Mouse (Mus musculus) bone marrow, adult 2 months (tissue): ENCODE results near the gene Slc35g3. TPM values are rescaled to one million over a fixed set of nuclear protein-coding genes. Genes with fewer than 3 reads are reported as not detected.
A peak's percentile ranks its signal among the peaks of the same experiment; 100 is the strongest.

Experiments used
- H3K27ac ChIP-seq: fragments of 200-500 bp; 2 replicates; pipeline ENCODE4 v1.5.1; 2012; ENCODE audit warnings: low read depth, mild to moderate bottlenecking, control low read depth, inconsistent platforms, low read length; ENCODE audit not compliant: control insufficient read depth, poor library complexity, insufficient read depth
- H3K4me1 ChIP-seq: fragments of 200-500 bp; 2 replicates; pipeline ENCODE4 v1.6.1; 2011; ENCODE audit warnings: low read length; ENCODE audit not compliant: control insufficient read depth, insufficient read depth
- H3K4me3 ChIP-seq: fragments of 200-500 bp; replicated peaks from 2 replicates; pipeline ENCODE3; 2011; ENCODE audit warnings: mild to moderate bottlenecking, low read depth, low read length, control low read depth; ENCODE audit not compliant: control insufficient read depth
- CTCF ChIP-seq: fragments of 200-500 bp; IDR thresholded peaks from 2 replicates; pipeline ENCODE4 v1.5.1; 2011; ENCODE audit warnings: low read length, control low read depth; ENCODE audit not compliant: control insufficient read depth, insufficient read depth
- POLR2A ChIP-seq: fragments of 200-500 bp; IDR thresholded peaks from 2 replicates; pipeline ENCODE4 v1.6.1; 2011; ENCODE audit warnings: low read depth, mild to moderate bottlenecking, control low read depth, low read length, borderline replicate concordance; ENCODE audit not compliant: control insufficient read depth
- WGBS: fragments of 180-500 bp; shearing (Covaris S2); methylation state at CpG from one replicate; pipeline ENCODE4 v1.1.7; 2018; 5-methylcytosine and 5-hydroxymethylcytosine counted together
- polyA plus RNA-seq: library from polyadenylated mRNA; stranded (reverse); fragments of >200 nt; gene quantifications from 2 replicates; pipeline ENCODE4 v1.2.4, GENCODE M21; 2011; ENCODE audit warnings: low replicate concordance; ENCODE audit not compliant: missing spikeins, insufficient read depth, insufficient read length

Slc35g3 gene
- polyA plus RNA-seq, 1 experiment: not detected

DNA sequence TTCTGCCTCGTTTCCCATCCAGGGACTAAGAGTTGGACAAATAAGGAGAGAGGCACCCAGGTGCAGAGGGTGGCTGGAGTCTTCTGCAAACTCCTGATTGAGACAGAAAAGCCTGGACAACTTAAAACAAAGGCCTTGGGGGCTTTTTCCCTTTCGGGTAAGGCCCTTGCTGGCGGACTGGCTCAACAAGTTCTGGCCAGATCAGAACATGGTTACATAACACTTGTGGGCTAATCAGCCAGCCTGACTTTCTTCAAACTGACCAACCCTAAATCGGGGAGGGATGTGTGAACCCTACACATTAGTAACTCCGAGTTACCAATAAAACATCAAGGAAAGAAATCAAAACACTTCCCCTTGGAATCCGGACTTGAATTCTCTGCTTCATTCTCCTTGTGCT is 40.9 kb downstream of the Slc35g3 start:
- no peak overlapping the region for H3K27ac ChIP-seq
- no peaks in the 10 kb centered on the region for H3K4me1 ChIP-seq
- WGBS: 71% methylated on average over 6 of the region's 6 CpGs
- TF ChIP-seq POLR2A (no peak), CTCF (no peak)
- no peak overlapping the region for H3K4me3 ChIP-seq

DNA sequence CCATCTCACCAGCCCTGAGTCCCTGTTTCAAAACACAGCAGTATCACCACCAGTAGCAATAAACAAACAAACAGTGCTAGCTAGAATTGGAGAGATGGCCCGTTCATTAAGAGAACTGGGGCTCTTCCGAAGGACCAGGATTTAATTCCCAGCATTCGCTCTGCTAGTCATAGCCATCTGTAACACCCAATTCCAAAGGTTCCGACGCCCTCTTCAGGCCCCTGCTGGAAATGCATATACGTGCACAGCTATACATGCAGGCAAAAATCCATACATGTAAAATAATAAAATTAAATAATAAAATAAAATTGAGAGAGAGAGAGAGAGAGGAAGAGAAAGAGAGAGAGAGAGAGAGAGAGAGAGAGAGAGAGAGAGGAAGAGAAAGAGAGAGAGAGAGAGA is 42.3 kb downstream of the Slc35g3 start:
- 76% methylated on average over 6 of the region's 6 CpGs for WGBS
- TF ChIP-seq POLR2A (no peak), CTCF (no peak)
- Histone ChIP-seq H3K4me1 (no peaks in the 10 kb centered on the region), H3K27ac (no peak overlapping the region), H3K4me3 (no peak overlapping the region)

DNA sequence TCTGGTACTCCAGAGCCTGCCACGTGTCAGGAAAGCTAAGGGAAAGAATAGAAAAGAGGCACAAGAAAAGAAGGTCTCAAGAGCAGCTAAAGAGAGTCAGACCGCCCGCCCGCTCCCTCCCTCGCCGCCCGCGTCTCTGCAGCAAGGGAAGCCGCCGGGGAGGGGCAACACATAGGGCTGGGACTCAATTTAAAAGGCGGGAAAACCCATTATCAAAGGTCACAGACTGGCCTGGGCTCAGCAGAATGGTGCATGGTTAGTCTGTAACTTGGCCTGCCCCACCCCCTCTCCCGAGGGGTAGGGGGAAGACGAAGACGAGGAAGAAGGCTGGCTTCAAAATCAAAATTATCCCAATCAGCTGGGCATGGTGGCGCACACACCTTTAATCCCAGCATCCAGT is 43.1 kb downstream of the Slc35g3 start:
- WGBS: 64% methylated on average over 15 of the region's 15 CpGs
- no peak overlapping the region for H3K4me3 ChIP-seq
- no peak overlapping the region for H3K27ac ChIP-seq
- TF ChIP-seq POLR2A (no peak), CTCF (no peak)
- no peaks in the 10 kb centered on the region for H3K4me1 ChIP-seq

DNA sequence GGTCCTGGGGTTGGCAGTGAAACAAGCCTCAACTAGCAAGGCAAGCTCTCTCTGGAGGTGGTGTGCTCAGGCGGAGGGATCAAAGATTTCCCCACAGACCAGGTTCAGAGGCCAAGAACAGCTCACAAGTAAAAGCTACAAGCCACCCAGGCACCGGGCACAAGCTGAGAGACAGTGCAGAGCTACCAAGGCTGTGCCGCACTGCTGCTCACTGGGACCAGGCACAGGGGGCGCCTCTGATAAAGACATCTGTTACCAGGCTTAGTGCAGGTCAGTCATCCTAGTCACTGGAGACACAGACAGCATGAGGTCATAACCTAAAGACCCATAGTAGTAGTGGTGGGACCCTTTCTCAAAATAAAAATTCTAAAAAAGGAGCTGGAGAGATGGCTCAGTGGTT is 44.8 kb downstream of the Slc35g3 start:
- 81% methylated on average over 4 of the region's 4 CpGs for WGBS
- no peak for TF ChIP-seq POLR2A
- TF ChIP-seq CTCF: no peak
- H3K4me3 ChIP-seq: no peak overlapping the region
- H3K27ac ChIP-seq: no peak overlapping the region
- no peaks in the 10 kb centered on the region for H3K4me1 ChIP-seq

DNA sequence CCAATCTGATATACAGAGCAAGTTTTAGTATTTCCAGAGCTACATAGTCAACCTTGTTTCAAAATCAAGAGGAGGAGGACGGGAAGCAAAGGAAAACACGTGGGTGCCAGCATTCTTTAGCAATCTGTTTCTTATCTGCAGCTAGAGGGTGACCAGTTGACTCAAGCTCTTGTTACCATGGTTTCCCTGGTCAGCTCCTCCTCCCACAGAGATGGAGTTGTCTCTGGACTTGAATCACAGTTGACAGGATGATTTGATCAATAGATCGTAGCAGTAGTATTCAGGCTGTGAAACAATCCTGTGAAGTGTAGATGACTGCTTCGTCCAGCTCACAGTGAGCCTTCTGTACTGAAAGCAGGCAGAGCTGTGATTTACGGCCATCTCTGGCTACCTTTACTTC is 45.8 kb downstream of the Slc35g3 start:
- H3K4me1 ChIP-seq: no peaks in the 10 kb centered on the region
- TF ChIP-seq POLR2A (no peak), CTCF (no peak)
- 26% methylated on average over 5 of the region's 5 CpGs for WGBS
- no peak overlapping the region for H3K4me3 ChIP-seq
- H3K27ac ChIP-seq: no peak overlapping the region

DNA sequence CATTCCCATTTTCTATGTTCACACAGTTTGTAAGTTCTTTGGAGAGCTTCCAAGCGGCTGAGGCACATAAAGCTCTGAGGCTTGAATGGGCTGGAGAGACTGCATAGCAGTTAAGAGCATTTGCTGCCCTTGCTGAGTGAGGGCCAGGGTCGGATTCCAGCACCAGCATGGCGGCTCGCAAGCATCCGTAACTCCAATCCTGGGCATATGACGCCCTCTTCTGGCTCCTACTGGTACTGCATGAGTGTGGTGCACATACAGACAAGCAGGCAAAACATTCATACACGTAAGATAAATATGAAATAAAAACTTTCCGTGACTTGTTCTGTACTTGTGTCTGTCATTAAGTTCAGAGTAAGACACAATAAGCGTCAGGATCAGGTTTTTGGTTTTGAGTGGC is 46.3 kb downstream of the Slc35g3 start:
- no peak overlapping the region for H3K27ac ChIP-seq
- 72% methylated on average over 9 of the region's 9 CpGs for WGBS
- H3K4me3 ChIP-seq: no peak overlapping the region
- H3K4me1 ChIP-seq: no peaks in the 10 kb centered on the region
- peak; percentile 64 for TF ChIP-seq CTCF
- no peak for TF ChIP-seq POLR2A

GRCm38 (mm10) chr11:69714636-69715329 is 47.0 kb downstream of the Slc35g3 start:
- no peak for TF ChIP-seq POLR2A
- no peak for TF ChIP-seq CTCF
- 88% methylated on average over 18 of the region's 18 CpGs for WGBS
- no peak overlapping the region for H3K27ac ChIP-seq

GRCm38 (mm10) chr11:69712954-69713672 is 48.7 kb downstream of the Slc35g3 start:
- Histone ChIP-seq H3K4me1 (no peaks in the 10 kb centered on the region), H3K27ac (no peak overlapping the region), H3K4me3 (no peak overlapping the region)
- 89% methylated on average over 20 of the region's 20 CpGs for WGBS
- TF ChIP-seq POLR2A (no peak), CTCF (no peak)

More at GRCm38 (mm10) chr11:69714636-69715329, 47.0 kb downstream of the Slc35g3 start:
- H3K4me1 ChIP-seq: no peaks in the 10 kb centered on the region
- no peak overlapping the region for H3K4me3 ChIP-seq
